Mouse (Mus musculus): ENCODE data around the gene Cyb561d2. TPM values are rescaled to one million over a fixed set of nuclear protein-coding genes. Genes with fewer than 3 reads are reported as not detected.
"Not testable (repeated sequence)": the region's sequence is repeated elsewhere in the genome, so short reads cannot be mapped to it uniquely, and the experiment has no call there.

Gene Cyb561d2
- polyA plus RNA-seq, 1 experiment from 2014 or later, result 34.7 TPM

GRCm38 (mm10) chr9:107579023-107579900 lies 37.3 kb upstream of the Cyb561d2 start:
- H3K4me3 ChIP-seq, result no peak overlapping the region
- H3K36me3 ChIP-seq, result peaks cover 8% of the 10 kb centered on the region
- H3K4me1 ChIP-seq, result peaks cover 39% of the 10 kb centered on the region
- peak overlapping the region; percentile 90 for H3K27ac ChIP-seq (replicated peaks)
- H3K9ac ChIP-seq (replicated peaks), result no peak overlapping the region
- H3K9me3 ChIP-seq, result no peaks in the 10 kb centered on the region
- peak overlapping the region; percentile 81; the same call in 1 of the 2 replicates for H3K4me2 ChIP-seq (replicated peaks)
- no peaks in the 10 kb centered on the region for H3K27me3 ChIP-seq
- WGBS, result 90% methylated on average over 14 of the region's 14 CpGs
- no peak for ATAC-seq (replicated peaks)

DNA sequence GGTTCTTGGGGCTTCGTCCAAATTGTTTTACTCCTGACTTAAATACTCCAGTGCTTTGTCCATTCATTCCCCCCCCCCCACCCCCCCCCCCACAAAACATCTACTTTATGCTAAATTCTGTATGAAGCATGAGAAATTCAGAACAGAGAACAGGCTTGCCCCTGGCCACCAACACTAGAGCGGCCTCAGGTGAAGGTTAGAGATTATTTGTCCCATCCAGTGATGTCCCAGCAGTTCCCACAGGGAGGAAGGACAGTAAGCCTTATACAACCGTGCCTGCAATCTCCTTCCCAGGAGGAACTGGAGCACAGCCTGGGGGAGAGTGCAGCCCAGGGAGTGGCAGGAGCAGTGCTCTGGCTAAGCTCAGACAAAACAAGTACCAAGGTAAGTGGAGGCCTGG lies 36.6 kb upstream of the Cyb561d2 start, which contains the start of gene Naa80:
Gene Naa80, plus strand, starts transcription at position 301 of the 400 bp plus-strand sequence.
- Histone ChIP-seq H3K4me2 (replicated peaks) (peak within 1 kb of the TSS; percentile 81; the same call in 1 of the 2 replicates), H3K27ac (replicated peaks) (peak within 1 kb of the TSS; percentile 90)

DNA sequence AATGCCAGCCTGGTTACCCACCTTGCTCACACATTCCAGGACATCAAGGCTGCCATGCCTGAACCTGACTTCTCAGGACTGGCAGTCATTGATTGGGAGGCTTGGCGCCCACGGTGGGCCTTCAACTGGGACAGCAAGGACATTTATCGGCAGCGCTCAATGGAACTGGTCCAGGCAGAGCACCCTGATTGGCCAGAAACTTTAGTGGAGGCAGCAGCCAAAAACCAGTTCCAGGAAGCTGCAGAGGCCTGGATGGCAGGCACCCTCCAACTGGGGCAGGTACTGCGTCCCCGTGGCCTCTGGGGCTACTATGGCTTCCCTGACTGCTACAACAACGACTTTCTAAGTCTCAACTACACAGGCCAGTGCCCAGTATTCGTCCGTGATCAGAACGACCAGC lies 35.9 kb upstream of the Cyb561d2 start:
- H3K4me2 ChIP-seq (replicated peaks), result no peak overlapping the region
- WGBS, result 93% methylated on average over 10 of the region's 10 CpGs
- no peak for ATAC-seq (replicated peaks)
- peaks cover 18% of the 10 kb centered on the region for H3K36me3 ChIP-seq
- no peak overlapping the region for H3K27ac ChIP-seq (replicated peaks)
- H3K4me1 ChIP-seq, result peaks cover 39% of the 10 kb centered on the region
- H3K27me3 ChIP-seq, result no peaks in the 10 kb centered on the region
- no peak overlapping the region for H3K4me3 ChIP-seq
- no peaks in the 10 kb centered on the region for H3K9me3 ChIP-seq
- H3K9ac ChIP-seq (replicated peaks), result no peak overlapping the region

More for the DNA sequence above, 36.6 kb upstream of the Cyb561d2 start, which contains the start of gene Naa80:
- Histone ChIP-seq H3K36me3 (peaks cover 12% of the 10 kb centered on the region), H3K4me3 (no peak within 1 kb of the TSS), H3K9me3 (no peaks in the 10 kb centered on the region), H3K4me1 (peaks cover 39% of the 10 kb centered on the region), H3K9ac (replicated peaks) (no peak within 1 kb of the TSS), H3K27me3 (no peaks in the 10 kb centered on the region)
- 86% methylated on average over 3 of the region's 3 CpGs for WGBS
- ATAC-seq (replicated peaks), result no peak

DNA sequence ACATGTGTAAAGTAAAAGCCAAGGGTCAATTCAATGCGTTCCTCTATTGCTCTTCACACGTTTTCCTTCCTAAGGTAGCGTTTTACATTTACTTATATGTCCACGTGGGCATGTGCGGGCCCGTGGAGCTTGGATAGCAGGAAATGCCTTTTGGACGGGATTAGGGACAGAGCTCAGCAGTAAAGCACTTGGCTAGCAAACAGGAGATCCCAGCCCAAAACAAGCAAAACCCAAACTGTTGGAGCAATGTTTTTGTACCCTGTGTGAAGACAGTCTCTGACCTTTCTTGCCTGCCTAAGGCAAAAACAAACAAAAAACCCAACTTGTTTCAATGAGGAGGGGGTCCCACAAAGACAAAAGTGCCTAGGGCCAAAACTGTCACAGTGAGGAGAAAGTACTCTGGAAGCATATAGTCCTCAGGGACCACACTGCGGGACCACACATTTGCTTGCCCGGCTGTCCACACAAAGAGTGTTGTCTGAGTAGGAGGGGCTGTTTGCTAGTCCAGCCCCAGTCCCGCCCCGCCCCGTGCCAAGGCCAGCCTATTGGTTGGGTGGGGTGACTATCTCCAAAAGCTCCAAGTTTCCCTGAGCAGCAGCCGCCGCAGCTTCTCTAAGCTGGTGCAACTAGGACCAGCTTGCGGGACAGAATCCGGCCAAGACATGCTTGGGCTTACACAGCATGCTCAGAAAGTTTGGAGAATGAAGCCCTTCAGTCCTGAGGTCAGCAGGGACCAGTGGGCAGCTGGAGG lies 34.5 kb upstream of the Cyb561d2 start, which contains the start of gene Hyal1:
Gene Hyal1, plus strand, starts transcription at position 571 of the 751 bp plus-strand sequence.
- peak within 1 kb of the TSS; percentile 32; the same call in 1 of the 2 replicates for H3K9ac ChIP-seq (replicated peaks)

GRCm38 (mm10) chr9:107575579-107576356 lies 33.8 kb upstream of the Cyb561d2 start:
- H3K4me2 ChIP-seq (replicated peaks), result no peak overlapping the region
- WGBS, result 88% methylated on average over 14 of the region's 14 CpGs
- no peak overlapping the region for H3K4me3 ChIP-seq
- H3K9ac ChIP-seq (replicated peaks), result no peak overlapping the region
- peaks cover 38% of the 10 kb centered on the region for H3K36me3 ChIP-seq
- no peaks in the 10 kb centered on the region for H3K27me3 ChIP-seq
- H3K4me1 ChIP-seq, result peaks cover 40% of the 10 kb centered on the region
- ATAC-seq (replicated peaks), result no peak
- H3K9me3 ChIP-seq, result no peaks in the 10 kb centered on the region
- H3K27ac ChIP-seq (replicated peaks), result peak overlapping the region; percentile 66

More for the DNA sequence above, 34.5 kb upstream of the Cyb561d2 start, which contains the start of gene Hyal1:
- no peaks in the 10 kb centered on the region for H3K9me3 ChIP-seq
- peak within 1 kb of the TSS; percentile 28 for H3K4me2 ChIP-seq (replicated peaks)
- ATAC-seq (replicated peaks), result peak; percentile 36
- peaks cover 40% of the 10 kb centered on the region for H3K4me1 ChIP-seq
- peak within 1 kb of the TSS; percentile 66 for H3K27ac ChIP-seq (replicated peaks)
- WGBS, result 28% methylated on average over 16 of the region's 16 CpGs
- H3K27me3 ChIP-seq, result no peaks in the 10 kb centered on the region
- H3K4me3 ChIP-seq, result peak within 1 kb of the TSS; percentile 29
- H3K36me3 ChIP-seq, result peaks cover 31% of the 10 kb centered on the region

- not testable (repeated sequence) for H3K27ac ChIP-seq (replicated peaks); H3K4me2 ChIP-seq (replicated peaks); H3K4me3 ChIP-seq; H3K9me3 ChIP-seq; H3K9ac ChIP-seq (replicated peaks); H3K27me3 ChIP-seq; ATAC-seq (replicated peaks)
- Histone ChIP-seq H3K36me3 (peaks cover 41% of the 10 kb centered on the region), H3K4me1 (peaks cover 37% of the 10 kb centered on the region)
- WGBS, result 89% methylated on average over 6 of the region's 6 CpGs
Observed at GRCm38 (mm10) chr9:107573774-107574173, 31.8 kb upstream of the Cyb561d2 start.

DNA sequence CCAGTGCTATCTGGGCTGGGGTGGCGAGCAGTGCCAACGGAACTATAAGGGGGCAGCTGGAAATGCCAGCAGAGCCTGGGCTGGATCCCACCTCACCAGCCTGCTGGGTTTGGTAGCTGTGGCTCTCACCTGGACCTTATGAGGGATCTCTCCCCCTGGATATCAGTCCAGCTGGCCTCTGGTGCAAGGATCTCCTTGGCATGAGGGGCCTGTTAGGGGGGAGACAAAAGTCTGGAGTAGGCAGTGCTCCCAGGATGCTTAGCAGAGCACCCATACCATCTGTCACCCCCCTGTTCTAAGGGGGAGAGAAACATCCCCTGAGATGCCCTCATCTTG lies 30.3 kb upstream of the Cyb561d2 start:
- no peak for ATAC-seq (replicated peaks)
- H3K4me2 ChIP-seq (replicated peaks), result no peak overlapping the region
- H3K9ac ChIP-seq (replicated peaks), result no peak overlapping the region
- H3K9me3 ChIP-seq, result no peaks in the 10 kb centered on the region
- no peak overlapping the region for H3K27ac ChIP-seq (replicated peaks)
- H3K36me3 ChIP-seq, result peaks cover 41% of the 10 kb centered on the region
- WGBS, result 96% methylated on average over 2 of the region's 2 CpGs
- no peaks in the 10 kb centered on the region for H3K27me3 ChIP-seq
- peaks cover 47% of the 10 kb centered on the region for H3K4me1 ChIP-seq
- H3K4me3 ChIP-seq, result no peak overlapping the region

DNA sequence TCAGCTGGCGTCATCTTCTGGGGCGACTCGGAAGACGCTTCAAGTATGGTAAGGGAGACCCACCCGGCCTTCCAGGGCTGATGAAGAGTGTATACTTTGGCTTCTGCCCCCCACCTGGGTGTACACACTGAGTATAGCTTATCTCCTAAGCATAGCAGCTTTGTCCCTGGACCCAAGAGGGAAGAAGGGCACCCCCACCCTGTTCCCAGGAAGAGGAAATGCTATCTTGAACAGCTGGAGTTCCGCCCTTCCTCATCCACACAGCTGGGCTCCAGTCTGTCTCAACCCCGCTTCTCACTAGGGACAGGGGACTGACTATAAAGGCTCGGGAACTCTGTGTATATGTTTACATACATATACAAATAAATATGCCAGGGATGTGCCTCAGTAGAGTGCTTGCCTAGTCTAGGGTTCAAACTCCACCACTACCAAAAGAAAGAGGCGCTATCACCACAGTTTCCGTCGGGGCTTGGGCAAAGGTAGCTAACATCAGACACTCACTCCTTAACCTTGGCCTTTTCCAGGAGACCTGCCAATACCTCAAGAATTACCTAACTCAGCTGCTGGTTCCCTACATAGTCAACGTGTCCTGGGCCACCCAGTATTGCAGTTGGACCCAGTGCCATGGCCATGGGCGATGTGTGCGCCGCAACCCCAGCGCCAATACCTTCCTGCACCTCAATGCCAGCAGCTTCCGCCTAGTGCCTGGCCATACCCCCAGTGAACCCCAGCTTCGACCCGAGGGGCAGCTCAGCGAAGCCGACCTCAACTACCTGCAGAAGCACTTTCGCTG lies 29.7 kb upstream of the Cyb561d2 start:
- H3K27me3 ChIP-seq, result no peaks in the 10 kb centered on the region
- no peak overlapping the region for H3K27ac ChIP-seq (replicated peaks)
- no peak overlapping the region for H3K9ac ChIP-seq (replicated peaks)
- H3K36me3 ChIP-seq, result peaks cover 41% of the 10 kb centered on the region
- H3K4me1 ChIP-seq, result peaks cover 44% of the 10 kb centered on the region
- no peak overlapping the region for H3K4me3 ChIP-seq
- H3K9me3 ChIP-seq, result no peaks in the 10 kb centered on the region
- peak overlapping the region; percentile 82 for H3K4me2 ChIP-seq (replicated peaks)
- no peak for ATAC-seq (replicated peaks)
- WGBS, result 92% methylated on average over 22 of the region's 22 CpGs

GRCm38 (mm10) chr9:107570845-107571244 lies 28.9 kb upstream of the Cyb561d2 start:
- Histone ChIP-seq H3K4me1 (peaks cover 43% of the 10 kb centered on the region), H3K36me3 (peaks cover 43% of the 10 kb centered on the region), H3K4me3 (peak overlapping the region; percentile 83), H3K27me3 (no peaks in the 10 kb centered on the region), H3K9me3 (no peaks in the 10 kb centered on the region), H3K4me2 (replicated peaks) (peak overlapping the region; percentile 82), H3K9ac (replicated peaks) (0 out of 2 replicates have a peak overlapping the region, but pooled peaks have one; percentile 5), H3K27ac (replicated peaks) (no peak overlapping the region)
- 93% methylated on average over 21 of the region's 21 CpGs for WGBS
- no peak for ATAC-seq (replicated peaks)

DNA sequence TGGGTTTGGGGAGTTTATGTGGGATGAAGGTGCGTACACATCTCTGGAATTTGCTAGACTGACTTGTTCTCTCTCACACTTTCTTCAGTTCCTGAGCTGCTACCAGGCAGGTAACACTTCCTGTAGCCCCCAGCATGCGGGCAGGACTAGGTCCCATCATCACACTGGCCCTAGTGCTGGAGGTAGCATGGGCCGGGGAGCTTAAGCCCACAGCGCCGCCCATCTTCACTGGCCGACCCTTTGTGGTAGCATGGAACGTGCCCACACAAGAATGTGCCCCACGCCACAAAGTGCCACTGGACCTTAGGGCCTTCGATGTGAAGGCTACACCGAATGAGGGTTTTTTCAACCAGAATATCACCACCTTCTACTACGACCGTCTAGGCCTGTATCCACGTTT lies 28.0 kb upstream of the Cyb561d2 start:
- ATAC-seq (replicated peaks), result no peak
- peak overlapping the region; percentile 75 for H3K9ac ChIP-seq (replicated peaks)
- peaks cover 49% of the 10 kb centered on the region for H3K36me3 ChIP-seq
- peak overlapping the region; percentile 82 for H3K4me2 ChIP-seq (replicated peaks)
- no peaks in the 10 kb centered on the region for H3K9me3 ChIP-seq
- peak overlapping the region; percentile 92 for H3K27ac ChIP-seq (replicated peaks)
- no peaks in the 10 kb centered on the region for H3K27me3 ChIP-seq
- peak overlapping the region; percentile 83 for H3K4me3 ChIP-seq
- WGBS, result 38% methylated on average over 13 of the region's 13 CpGs
- peaks cover 45% of the 10 kb centered on the region for H3K4me1 ChIP-seq

DNA sequence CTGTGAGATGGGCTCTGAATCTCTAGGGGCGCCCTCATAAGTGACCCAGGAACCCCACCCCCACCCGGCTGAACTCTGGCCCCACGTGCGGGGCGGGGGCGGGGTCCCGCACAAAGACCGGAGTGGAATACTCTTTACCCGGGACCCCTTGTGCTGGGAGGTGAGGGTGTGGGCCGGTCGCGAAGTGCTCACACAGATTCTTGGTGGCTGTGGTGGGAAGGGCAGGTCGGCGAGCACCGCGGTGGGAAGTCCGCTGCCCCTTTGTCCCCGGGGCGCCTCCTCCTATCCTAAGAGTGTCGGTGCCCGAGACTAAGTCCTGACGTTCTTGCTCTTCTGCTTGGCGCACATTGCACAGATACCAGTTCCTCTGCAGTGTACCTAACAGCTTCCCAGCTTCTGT lies 27.3 kb upstream of the Cyb561d2 start:
- peaks cover 48% of the 10 kb centered on the region for H3K4me1 ChIP-seq
- H3K36me3 ChIP-seq, result peaks cover 49% of the 10 kb centered on the region

More for the DNA sequence above, 27.3 kb upstream of the Cyb561d2 start:
- ATAC-seq (replicated peaks), result peak; percentile 17; the same call in 1 of the 2 replicates
- H3K4me3 ChIP-seq, result peak overlapping the region; percentile 83
- under 1% methylated on average over 23 of the region's 23 CpGs for WGBS
- no peaks in the 10 kb centered on the region for H3K9me3 ChIP-seq
- H3K9ac ChIP-seq (replicated peaks), result peak overlapping the region; percentile 75
- H3K27me3 ChIP-seq, result no peaks in the 10 kb centered on the region
- peak overlapping the region; percentile 82 for H3K4me2 ChIP-seq (replicated peaks)
- peak overlapping the region; percentile 92 for H3K27ac ChIP-seq (replicated peaks)
